Mouse (Mus musculus): ENCODE data around the gene Dcpp3. TPM values are rescaled to one million over a fixed set of nuclear protein-coding genes. Genes with fewer than 3 reads are reported as not detected.

Dcpp3 gene
- polyA plus RNA-seq, 1 experiment from 2014 or later, result 0.24 TPM

DNA sequence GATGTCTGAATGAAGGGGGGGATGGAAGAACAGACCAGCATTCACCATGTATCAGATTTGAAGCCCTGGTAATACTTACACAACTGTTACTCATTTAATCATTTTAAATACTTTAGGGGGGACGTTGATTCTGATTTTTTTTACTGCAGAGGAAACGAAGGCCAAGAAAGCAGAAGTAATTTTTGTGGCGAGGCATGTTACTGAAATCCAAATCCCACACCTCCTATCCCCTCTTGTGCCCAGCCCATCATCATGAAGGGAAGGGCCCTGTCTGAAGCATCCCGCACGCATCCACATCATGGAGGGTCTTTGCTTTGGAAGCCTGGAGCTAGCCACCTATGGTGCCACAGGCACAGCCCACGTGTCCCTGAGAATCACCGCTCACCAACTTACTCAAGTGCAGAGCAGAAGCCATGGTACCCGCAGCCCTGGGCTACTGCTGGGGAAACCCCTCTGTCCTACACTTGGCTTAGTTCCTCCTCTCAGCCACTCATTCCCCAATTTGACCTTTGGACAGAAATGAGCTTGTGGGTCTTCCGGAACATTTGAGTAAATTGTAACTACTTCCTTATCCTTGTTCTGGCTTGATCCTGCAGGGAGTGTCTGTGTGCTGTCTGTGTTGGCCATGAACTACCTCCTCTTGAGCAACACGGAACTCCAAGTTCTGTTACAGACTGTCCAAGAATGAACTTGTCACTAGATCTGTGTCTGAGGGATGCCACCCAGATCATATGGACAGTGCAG is 49.6 kb downstream of the Dcpp3 start:
- no peaks in the 10 kb centered on the region for H3K4me1 ChIP-seq (ENCODE audit: control insufficient read depth, insufficient read depth, low read depth, low read length)
- no peak overlapping the region for H3K4me3 ChIP-seq (ENCODE audit: low read length)
- H3K9me3 ChIP-seq (ENCODE audit: control insufficient read depth, low read length), result no peaks in the 10 kb centered on the region
- H3K36me3 ChIP-seq (ENCODE audit: control insufficient read depth, insufficient read depth, low read length), result no peaks in the 10 kb centered on the region
- ATAC-seq, result no peak
- H3K27me3 ChIP-seq (replicated peaks; ENCODE audit: control insufficient read depth, insufficient read depth, low read length), result 0 out of 2 replicates have a peak, but pooled peaks cover 2% of the 10 kb centered on the region
- H3K4me2 ChIP-seq (ENCODE audit: low read length), result no peak overlapping the region
- WGBS, result 90% methylated on average over 10 of the region's 10 CpGs
- no peak overlapping the region for H3K27ac ChIP-seq (ENCODE audit: low read depth, low read length)
- H3K9ac ChIP-seq (ENCODE audit: low read depth, low read length), result no peak overlapping the region

- Histone ChIP-seq H3K27me3 (replicated peaks; ENCODE audit: control insufficient read depth, insufficient read depth, low read length) (no peaks in the 10 kb centered on the region), H3K27ac (ENCODE audit: low read depth, low read length) (no peak overlapping the region), H3K4me2 (ENCODE audit: low read length) (no peak overlapping the region), H3K9me3 (ENCODE audit: control insufficient read depth, low read length) (no peaks in the 10 kb centered on the region), H3K9ac (ENCODE audit: low read depth, low read length) (no peak overlapping the region), H3K4me1 (ENCODE audit: control insufficient read depth, insufficient read depth, low read depth, low read length) (no peaks in the 10 kb centered on the region), H3K36me3 (ENCODE audit: control insufficient read depth, insufficient read depth, low read length) (no peaks in the 10 kb centered on the region), H3K4me3 (ENCODE audit: low read length) (no peak overlapping the region)
- ATAC-seq, result no peak
- 47% methylated on average over 2 of the region's 2 CpGs for WGBS
Measured at GRCm38 (mm10) chr17:23968780-23969179, 51.5 kb downstream of the Dcpp3 start.

Other genes with a start within 250 kb of the Dcpp3 start
- gene Hcfc1r1, start 243.9 kb upstream of the Dcpp3 start, polyA plus RNA-seq (2015; fragmentation: Nextera tagmentation; extraction: Ambion mirVana), result 150 and 153 TPM in 2 replicates
- 41.3 and 42.1 TPM in 2 replicates for gene Thoc6, start 243.6 kb upstream of the Dcpp3 start, polyA plus RNA-seq (2015; fragmentation: Nextera tagmentation; extraction: Ambion mirVana)
- 5.8 and 6.1 TPM in 2 replicates for gene Tnfrsf12a, start 240.0 kb upstream of the Dcpp3 start, polyA plus RNA-seq (2015; fragmentation: Nextera tagmentation; extraction: Ambion mirVana)
- gene Cldn6, start 238.2 kb upstream of the Dcpp3 start, polyA plus RNA-seq (2015; fragmentation: Nextera tagmentation; extraction: Ambion mirVana), result 0.34 and 0.54 TPM in 2 replicates
- 1.6 and 2.0 TPM in 2 replicates for gene Cldn9, start 233.4 kb upstream of the Dcpp3 start, polyA plus RNA-seq (2015; fragmentation: Nextera tagmentation; extraction: Ambion mirVana)
- 0.13 TPM in 1 of 2 replicates, not detected in the other for gene 1520401A03Rik, start 194.7 kb upstream of the Dcpp3 start, polyA plus RNA-seq (2015; fragmentation: Nextera tagmentation; extraction: Ambion mirVana)
- 20.8 and 21.1 TPM in 2 replicates for gene Pkmyt1, start 191.1 kb upstream of the Dcpp3 start, polyA plus RNA-seq (2015; fragmentation: Nextera tagmentation; extraction: Ambion mirVana)
- 81.4 and 84.1 TPM in 2 replicates for gene Paqr4, start 176.6 kb upstream of the Dcpp3 start, polyA plus RNA-seq (2015; fragmentation: Nextera tagmentation; extraction: Ambion mirVana)
- gene Kremen2, start 171.6 kb upstream of the Dcpp3 start, polyA plus RNA-seq (2015; fragmentation: Nextera tagmentation; extraction: Ambion mirVana), result 1.4 and 1.8 TPM in 2 replicates
- 202 and 203 TPM in 2 replicates for gene Flywch1, start 145.9 kb upstream of the Dcpp3 start, polyA plus RNA-seq (2015; fragmentation: Nextera tagmentation; extraction: Ambion mirVana)
- gene Flywch2, start 131.4 kb upstream of the Dcpp3 start, polyA plus RNA-seq (2015; fragmentation: Nextera tagmentation; extraction: Ambion mirVana), result 73.9 and 86.2 TPM in 2 replicates
- gene Srrm2, start 126.9 kb upstream of the Dcpp3 start, polyA plus RNA-seq (2015; fragmentation: Nextera tagmentation; extraction: Ambion mirVana), result 410 and 420 TPM in 2 replicates
- 1,167 and 1,245 TPM in 2 replicates for gene Elob, start 88.3 kb upstream of the Dcpp3 start, polyA plus RNA-seq (2015; fragmentation: Nextera tagmentation; extraction: Ambion mirVana)
- 0.17 TPM in 1 of 2 replicates, not detected in the other for gene Prss33, start 81.4 kb upstream of the Dcpp3 start, polyA plus RNA-seq (2015; fragmentation: Nextera tagmentation; extraction: Ambion mirVana)
- gene Prss32, start 73.6 kb upstream of the Dcpp3 start, polyA plus RNA-seq (2015; fragmentation: Nextera tagmentation; extraction: Ambion mirVana), result 0.14 TPM in 1 of 2 replicates, not detected in the other
- 1.2 and 2.0 TPM in 2 replicates for gene Prss41, start 73.3 kb upstream of the Dcpp3 start, polyA plus RNA-seq (2015; fragmentation: Nextera tagmentation; extraction: Ambion mirVana)
- gene Prss21, start 49.4 kb upstream of the Dcpp3 start, polyA plus RNA-seq (2015; fragmentation: Nextera tagmentation; extraction: Ambion mirVana), result not detected in 2 replicates
- not detected in 2 replicates for gene Dcpp1, start 36.6 kb upstream of the Dcpp3 start, polyA plus RNA-seq (2015; fragmentation: Nextera tagmentation; extraction: Ambion mirVana)
- gene Dcpp2, start 36.6 kb upstream of the Dcpp3 start, polyA plus RNA-seq (2015; fragmentation: Nextera tagmentation; extraction: Ambion mirVana), result not detected in 2 replicates
- gene Sbp, start 24.2 kb downstream of the Dcpp3 start, polyA plus RNA-seq (2015; fragmentation: Nextera tagmentation; extraction: Ambion mirVana), result not detected in 2 replicates
- gene Sbpl, start 37.8 kb downstream of the Dcpp3 start, polyA plus RNA-seq (2015; fragmentation: Nextera tagmentation; extraction: Ambion mirVana), result not detected in 2 replicates
- gene Prss30, start 63.1 kb downstream of the Dcpp3 start, polyA plus RNA-seq (2015; fragmentation: Nextera tagmentation; extraction: Ambion mirVana), result not detected in 2 replicates
- not detected in 2 replicates for gene Prss22, start 80.6 kb downstream of the Dcpp3 start, polyA plus RNA-seq (2015; fragmentation: Nextera tagmentation; extraction: Ambion mirVana)
- gene Prss27, start 120.7 kb downstream of the Dcpp3 start, polyA plus RNA-seq (2015; fragmentation: Nextera tagmentation; extraction: Ambion mirVana), result 0.12 and 0.16 TPM in 2 replicates
- 82.0 and 89.9 TPM in 2 replicates for gene Kctd5, start 156.0 kb downstream of the Dcpp3 start, polyA plus RNA-seq (2015; fragmentation: Nextera tagmentation; extraction: Ambion mirVana)
- 63.5 and 65.1 TPM in 2 replicates for gene Pdpk1, start 233.5 kb downstream of the Dcpp3 start, polyA plus RNA-seq (2015; fragmentation: Nextera tagmentation; extraction: Ambion mirVana)
- 35.2 and 41.0 TPM in 2 replicates for gene Amdhd2, start 246.3 kb downstream of the Dcpp3 start, polyA plus RNA-seq (2015; fragmentation: Nextera tagmentation; extraction: Ambion mirVana)

All from hindbrain, embryonic 16.5 days (tissue).